Mouse (Mus musculus): ENCODE data around the gene Sash1. TPM values are rescaled to one million over a fixed set of nuclear protein-coding genes. Genes with fewer than 3 reads are reported as not detected.
A peak's percentile ranks its signal among the peaks of the same experiment; 100 is the strongest.

Gene Sash1
- polyA plus RNA-seq, 1 experiment from 2014 or later: 5.5 TPM

DNA sequence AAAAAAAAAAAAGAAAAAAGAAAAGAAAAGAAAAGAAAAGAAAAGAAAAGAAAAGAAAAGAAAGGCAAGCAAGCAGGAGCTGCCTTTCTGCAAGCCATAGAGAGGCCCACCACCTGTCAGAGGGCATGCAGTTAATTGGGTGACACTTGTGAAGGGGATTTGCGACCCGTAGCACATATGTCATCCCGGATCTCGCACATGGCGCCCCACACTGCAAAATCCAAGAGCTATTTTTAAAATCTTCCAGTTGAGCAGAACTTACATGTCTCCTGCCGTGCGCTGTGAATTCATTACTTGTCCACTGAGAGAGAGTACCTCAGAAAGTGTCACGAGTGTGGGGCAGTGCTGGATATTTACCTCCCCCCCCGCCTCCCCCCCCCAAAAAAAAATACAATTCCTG is 60.0 kb downstream of the Sash1 start:
- ATAC-seq (replicated peaks; ENCODE audit: low FRiP score, low read depth) (no peak), DNase-seq (ENCODE audit: low spot score) (no peak)
- 44% methylated on average over 9 of the region's 9 CpGs for WGBS
- no peak overlapping the region for H3K4me3 ChIP-seq (replicated peaks; ENCODE audit: low read depth, low read length)
- H3K9me3 ChIP-seq (replicated peaks; ENCODE audit: low read length): no peaks in the 10 kb centered on the region
- no peak overlapping the region for H3K27ac ChIP-seq
- H3K36me3 ChIP-seq (ENCODE audit: insufficient read depth, low read length): no peaks in the 10 kb centered on the region
- H3K4me2 ChIP-seq (ENCODE audit: low read length): 0 out of 2 replicates have a peak overlapping the region, but pooled peaks have one; percentile 2
- no peaks in the 10 kb centered on the region for H3K27me3 ChIP-seq (ENCODE audit: insufficient read depth, low read length)
- H3K9ac ChIP-seq (ENCODE audit: low read depth, low read length): no peak overlapping the region
- H3K4me1 ChIP-seq (replicated peaks; ENCODE audit: insufficient read depth, low read length): 0 out of 2 replicates have a peak, but pooled peaks cover 4% of the 10 kb centered on the region
- no peak for TF ChIP-seq CTCF (IDR thresholded peaks at IDR 0.05; ENCODE audit: low read depth)

- H3K36me3 ChIP-seq (ENCODE audit: insufficient read depth, low read length): no peaks in the 10 kb centered on the region
- no peaks in the 10 kb centered on the region for H3K27me3 ChIP-seq (ENCODE audit: insufficient read depth, low read length)
- H3K27ac ChIP-seq: 0 out of 2 replicates have a peak overlapping the region, but pooled peaks have one; percentile 8
- H3K9me3 ChIP-seq (replicated peaks; ENCODE audit: low read length): no peaks in the 10 kb centered on the region
- peaks cover 16% of the 10 kb centered on the region for H3K4me1 ChIP-seq (replicated peaks; ENCODE audit: insufficient read depth, low read length)
- H3K4me2 ChIP-seq (ENCODE audit: low read length): no peak overlapping the region
- TF ChIP-seq CTCF (IDR thresholded peaks at IDR 0.05; ENCODE audit: low read depth): no peak
- 67% methylated on average over 5 of the region's 5 CpGs for WGBS
- no peak overlapping the region for H3K4me3 ChIP-seq (replicated peaks; ENCODE audit: low read depth, low read length)
- H3K9ac ChIP-seq (ENCODE audit: low read depth, low read length): no peak overlapping the region
- ATAC-seq (replicated peaks; ENCODE audit: low FRiP score, low read depth) (no peak), DNase-seq (ENCODE audit: low spot score) (no peak)
Observed at GRCm38 (mm10) chr10:8818066-8818465, 67.8 kb downstream of the Sash1 start.

- TF ChIP-seq CTCF (IDR thresholded peaks at IDR 0.05; ENCODE audit: low read depth): no peak
- H3K4me2 ChIP-seq (ENCODE audit: low read length): peak overlapping the region; percentile 23
- no peak overlapping the region for H3K9ac ChIP-seq (ENCODE audit: low read depth, low read length)
- 0 out of 2 replicates have a peak, but pooled peaks cover 4% of the 10 kb centered on the region for H3K36me3 ChIP-seq (ENCODE audit: insufficient read depth, low read length)
- H3K4me3 ChIP-seq (replicated peaks; ENCODE audit: low read depth, low read length): no peak overlapping the region
- peak overlapping the region; percentile 50; the same call in 1 of the 2 replicates for H3K27ac ChIP-seq
- no peaks in the 10 kb centered on the region for H3K9me3 ChIP-seq (replicated peaks; ENCODE audit: low read length)
- H3K27me3 ChIP-seq (ENCODE audit: insufficient read depth, low read length): no peaks in the 10 kb centered on the region
- ATAC-seq (replicated peaks; ENCODE audit: low FRiP score, low read depth) (no peak), DNase-seq (ENCODE audit: low spot score) (peak; percentile 57)
- H3K4me1 ChIP-seq (replicated peaks; ENCODE audit: insufficient read depth, low read length): peaks cover 12% of the 10 kb centered on the region
- WGBS: 29% methylated on average over 18 of the region's 18 CpGs
Observed at GRCm38 (mm10) chr10:8813984-8814578, 71.8 kb downstream of the Sash1 start.

DNA sequence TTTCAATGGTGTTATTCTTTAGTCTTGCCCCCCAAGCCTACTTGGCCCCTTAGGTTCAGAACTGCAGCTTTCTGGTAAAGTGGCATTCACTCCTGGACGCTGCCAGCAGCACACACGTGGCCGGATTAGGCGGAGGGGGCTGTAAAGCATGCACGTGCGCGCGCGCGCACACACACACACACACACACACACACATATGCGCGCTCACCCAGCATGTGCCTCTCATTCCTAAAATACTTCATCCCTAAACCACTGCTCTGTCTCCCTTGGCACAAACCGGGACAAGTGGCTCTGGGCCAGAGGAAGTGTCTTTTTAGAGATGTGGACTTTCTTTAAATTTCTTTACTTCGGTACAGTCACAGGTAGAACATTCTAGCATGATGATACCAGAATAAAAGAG is 72.6 kb downstream of the Sash1 start:
- WGBS: 85% methylated on average over 14 of the region's 14 CpGs
- 0 out of 2 replicates have a peak, but pooled peaks cover 4% of the 10 kb centered on the region for H3K36me3 ChIP-seq (ENCODE audit: insufficient read depth, low read length)
- ATAC-seq (replicated peaks; ENCODE audit: low FRiP score, low read depth) (no peak), DNase-seq (ENCODE audit: low spot score) (no peak)
- no peaks in the 10 kb centered on the region for H3K9me3 ChIP-seq (replicated peaks; ENCODE audit: low read length)
- peaks cover 10% of the 10 kb centered on the region for H3K4me1 ChIP-seq (replicated peaks; ENCODE audit: insufficient read depth, low read length)
- no peak overlapping the region for H3K4me2 ChIP-seq (ENCODE audit: low read length)
- H3K27me3 ChIP-seq (ENCODE audit: insufficient read depth, low read length): no peaks in the 10 kb centered on the region
- no peak overlapping the region for H3K9ac ChIP-seq (ENCODE audit: low read depth, low read length)
- H3K27ac ChIP-seq: no peak overlapping the region
- no peak for TF ChIP-seq CTCF (IDR thresholded peaks at IDR 0.05; ENCODE audit: low read depth)
- no peak overlapping the region for H3K4me3 ChIP-seq (replicated peaks; ENCODE audit: low read depth, low read length)

DNA sequence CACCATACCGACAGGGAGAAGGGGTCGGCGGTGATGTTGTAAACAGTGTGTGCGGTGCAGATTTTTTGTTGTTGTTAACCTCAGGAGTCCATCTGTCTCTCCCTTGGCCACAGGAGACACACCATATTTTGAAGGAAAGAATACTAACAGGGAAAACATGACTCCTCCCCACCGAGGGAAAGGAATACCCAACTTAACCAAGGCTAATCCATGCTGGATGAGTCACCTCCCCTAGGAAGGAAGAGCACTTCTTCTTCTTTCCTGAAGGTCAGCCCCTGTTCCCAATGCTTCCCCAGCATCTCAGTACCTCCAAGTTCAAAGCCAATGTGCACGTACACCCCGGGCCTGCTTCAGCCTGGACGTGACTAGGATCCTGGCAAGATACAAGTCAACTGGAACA is 73.1 kb downstream of the Sash1 start:
- H3K9me3 ChIP-seq (replicated peaks; ENCODE audit: low read length): no peaks in the 10 kb centered on the region
- no peak for DNase-seq (ENCODE audit: low spot score)
- H3K4me3 ChIP-seq (replicated peaks; ENCODE audit: low read depth, low read length): no peak overlapping the region
- 77% methylated on average over 8 of the region's 8 CpGs for WGBS
- TF ChIP-seq CTCF (IDR thresholded peaks at IDR 0.05; ENCODE audit: low read depth): no peak
- no peak overlapping the region for H3K4me2 ChIP-seq (ENCODE audit: low read length)
- no peak overlapping the region for H3K27ac ChIP-seq
- peaks cover 5% of the 10 kb centered on the region for H3K4me1 ChIP-seq (replicated peaks; ENCODE audit: insufficient read depth, low read length)
- H3K36me3 ChIP-seq (ENCODE audit: insufficient read depth, low read length): 0 out of 2 replicates have a peak, but pooled peaks cover 4% of the 10 kb centered on the region
- no peaks in the 10 kb centered on the region for H3K27me3 ChIP-seq (ENCODE audit: insufficient read depth, low read length)
- no peak overlapping the region for H3K9ac ChIP-seq (ENCODE audit: low read depth, low read length)
- ATAC-seq (replicated peaks; ENCODE audit: low FRiP score, low read depth): no peak

- Histone ChIP-seq H3K27me3 (ENCODE audit: insufficient read depth, low read length) (no peaks in the 10 kb centered on the region), H3K4me3 (replicated peaks; ENCODE audit: low read depth, low read length) (no peak overlapping the region), H3K9me3 (replicated peaks; ENCODE audit: low read length) (no peaks in the 10 kb centered on the region), H3K4me2 (ENCODE audit: low read length) (no peak overlapping the region), H3K4me1 (replicated peaks; ENCODE audit: insufficient read depth, low read length) (no peaks in the 10 kb centered on the region; the same call in 1 of the 2 replicates), H3K36me3 (ENCODE audit: insufficient read depth, low read length) (0 out of 2 replicates have a peak, but pooled peaks cover 4% of the 10 kb centered on the region), H3K27ac (peak overlapping the region; percentile 62; the same call in 1 of the 2 replicates), H3K9ac (ENCODE audit: low read depth, low read length) (no peak overlapping the region)
- DNase-seq (ENCODE audit: low spot score) (no peak), ATAC-seq (replicated peaks; ENCODE audit: low FRiP score, low read depth) (no peak)
- WGBS: 74% methylated on average over 4 of the region's 4 CpGs
- TF ChIP-seq CTCF (IDR thresholded peaks at IDR 0.05; ENCODE audit: low read depth): no peak
Observed at GRCm38 (mm10) chr10:8811261-8812039, 74.4 kb downstream of the Sash1 start.

Measured in kidney, postnatal 0 days (tissue).